8 mouse cellular contexts compared by ENCODE assay signal in the genomic region with DNA sequence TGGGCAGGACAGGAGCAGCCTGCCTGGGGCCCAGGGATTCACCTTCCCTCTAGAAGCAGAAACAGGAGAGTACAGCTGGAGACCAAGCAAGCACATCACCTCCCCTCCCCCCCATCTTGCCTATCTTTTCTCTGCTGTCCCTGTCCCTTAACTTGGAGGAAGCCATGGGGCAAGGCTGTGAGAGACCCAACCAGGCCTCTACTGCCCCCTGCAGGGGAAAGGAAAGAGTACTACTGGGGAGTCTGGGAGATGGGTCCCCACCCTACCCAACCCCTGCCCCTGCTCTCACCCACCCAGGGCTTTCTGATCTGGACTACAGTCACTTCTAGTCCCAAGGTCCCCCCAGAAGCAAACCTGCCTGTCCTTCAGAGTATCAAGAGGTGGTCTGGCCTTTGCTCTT. TPM values are rescaled to one million over a fixed set of nuclear protein-coding genes. Genes with fewer than 3 reads are reported as not detected.
A peak's percentile ranks its signal among the peaks of the same experiment; 100 is the strongest.
DNase-seq lines count a peak whose midpoint lies in the region; ATAC-seq lines count a peak whose summit lies in the region.

No protein-coding gene starts in this region.

- DNase-seq in adrenal gland, adult 18-20 months (ENCODE audit: low spot score in 2 of 2): peak; percentile 52 to 54
- no peak for DNase-seq in adrenal gland, adult 8-10 months
- peak; percentile 35 for DNase-seq in urinary bladder, postnatal 25 days (ENCODE audit: low spot score)
- DNase-seq in urinary bladder, adult 18-20 months (ENCODE audit: low spot score in 2 of 2): no peak
- no peak for DNase-seq in heart, embryonic 10.5 days (ENCODE audit: low spot score)
- peak; percentile 60 to 65 for DNase-seq in kidney, postnatal 4 days
- DNase-seq in right cerebral cortex, adult 2 months (ENCODE audit: low spot score in 2 of 2): no peak

- H3K4me1 ChIP-seq in heart, embryonic 10.5 days: peaks cover 53% of the 10 kb centered on the region
- H3K4me1 ChIP-seq in midbrain, embryonic 15.5 days: peaks cover 4% of the 10 kb centered on the region; the same call in 1 of the 2 replicates

- peaks cover 30% of the 10 kb centered on the region for H3K36me3 ChIP-seq in heart, embryonic 10.5 days
- no peaks in the 10 kb centered on the region for H3K36me3 ChIP-seq in midbrain, embryonic 15.5 days (replicated peaks)

- H3K4me2 ChIP-seq in midbrain, embryonic 15.5 days: no peak overlapping the region

- no peaks in the 10 kb centered on the region for H3K27me3 ChIP-seq in heart, embryonic 10.5 days (ENCODE audit: insufficient read depth, poor library complexity, severe bottlenecking)
- H3K27me3 ChIP-seq in midbrain, embryonic 15.5 days (replicated peaks): no peaks in the 10 kb centered on the region

- no peak overlapping the region for H3K9ac ChIP-seq in midbrain, embryonic 15.5 days

- no peak overlapping the region for H3K4me3 ChIP-seq in heart, embryonic 10.5 days
- no peak overlapping the region for H3K4me3 ChIP-seq in midbrain, embryonic 15.5 days

- peak overlapping the region; percentile 77 for H3K27ac ChIP-seq in heart, embryonic 10.5 days
- no peak overlapping the region for H3K27ac ChIP-seq in midbrain, embryonic 15.5 days

- ATAC-seq in midbrain, embryonic 15.5 days (replicated peaks): 0 out of 2 replicates have a peak, but pooled peaks have one; percentile 17

- no peaks in the 10 kb centered on the region for H3K9me3 ChIP-seq in heart, embryonic 10.5 days
- no peaks in the 10 kb centered on the region for H3K9me3 ChIP-seq in midbrain, embryonic 15.5 days

RNA-seq across cellular contexts. Expression of a gene that starts 53.6 kb away (rescaled TPM):
- 10 to 100 TPM; 19.2 to 24.1 TPM for total RNA-seq in adrenal gland, adult 18-20 months (2021)
- 10 to 100 TPM; 41.4 to 55.0 (median 44.1) TPM for total RNA-seq in adrenal gland, adult 8-10 months (2022)
- 19.0 and 27.1 TPM in 2 replicates for polyA plus RNA-seq in heart, embryonic 10.5 days (2016; fragmentation: Nextera tagmentation; extraction: Ambion mirVana)
- polyA plus RNA-seq in midbrain, embryonic 15.5 days (2015; fragmentation: Nextera tagmentation; extraction: Ambion mirVana): 7.5 and 7.7 TPM in 2 replicates

RNA-seq across cellular contexts. Expression of a gene that starts 55.8 kb away (rescaled TPM):
- total RNA-seq in adrenal gland, adult 18-20 months (2021): 10 to 100 TPM; 19.5 to 20.1 TPM
- total RNA-seq in adrenal gland, adult 8-10 months (2022): 10 to 100 TPM; 24.7 to 32.5 (median 27.5) TPM
- polyA plus RNA-seq in heart, embryonic 10.5 days (2016; fragmentation: Nextera tagmentation; extraction: Ambion mirVana): 12.8 and 13.6 TPM in 2 replicates
- polyA plus RNA-seq in midbrain, embryonic 15.5 days (2015; fragmentation: Nextera tagmentation; extraction: Ambion mirVana): 26.0 and 28.5 TPM in 2 replicates

RNA-seq across cellular contexts. Expression of a gene that starts 58.7 kb away (rescaled TPM):
- 10 to 100 TPM; 10.6 to 16.3 TPM for total RNA-seq in adrenal gland, adult 18-20 months (2021)
- total RNA-seq in adrenal gland, adult 8-10 months (2022): 10 to 100 TPM; 10.1 to 18.0 (median 12.0) TPM
- 5.1 and 7.1 TPM in 2 replicates for polyA plus RNA-seq in heart, embryonic 10.5 days (2016; fragmentation: Nextera tagmentation; extraction: Ambion mirVana)
- 4.6 and 5.0 TPM in 2 replicates for polyA plus RNA-seq in midbrain, embryonic 15.5 days (2015; fragmentation: Nextera tagmentation; extraction: Ambion mirVana)

Comparison
In these comparisons a context has a peak if more than half of its experiments do, and no peak if none do; other contexts are left out.
1. DNase-seq: peak in adrenal gland, adult 18-20 months (2 of 2), urinary bladder, postnatal 25 days (single experiment) and kidney, postnatal 4 days (2 of 2); none in adrenal gland, adult 8-10 months (single experiment), urinary bladder, adult 18-20 months (0 of 2), heart, embryonic 10.5 days (single experiment) and right cerebral cortex, adult 2 months (0 of 2).